Mouse (Mus musculus): ENCODE data around the gene Crybg2.

DNA sequence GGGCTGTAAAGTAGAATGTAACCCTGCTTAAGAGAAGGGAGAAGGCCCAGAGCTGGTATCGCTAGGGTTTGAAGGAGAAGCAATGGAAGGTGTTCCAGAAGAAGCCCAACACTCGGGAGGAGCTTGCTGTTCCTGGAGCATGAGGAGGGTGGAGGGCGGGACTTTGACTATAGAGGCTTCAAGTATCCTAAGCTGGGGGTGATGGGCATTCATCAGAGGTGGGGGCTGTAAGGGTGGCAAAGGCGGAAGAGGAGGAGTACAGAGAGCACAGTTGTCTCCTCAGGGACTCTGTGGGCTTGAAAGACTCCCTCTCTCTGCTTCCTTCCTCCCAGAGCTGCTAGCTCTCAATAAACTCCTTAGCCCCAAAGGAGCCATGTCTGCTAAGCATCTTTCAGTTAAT lies 39.6 kb downstream of the Crybg2 start:
- TF ChIP-seq CTCF (IDR thresholded peaks at IDR 0.05; ENCODE audit: borderline replicate concordance, extremely low read depth, insufficient read depth, insufficient read length) (no peak), POLR2A (IDR thresholded peaks at IDR 0.05; ENCODE audit: borderline replicate concordance, extremely low read depth, insufficient read depth, insufficient read length, poor library complexity, severe bottlenecking) (no peak)
